Mouse (Mus musculus) C2C12 (cell line): ENCODE results near the gene Cpox. TPM values are rescaled to one million over a fixed set of nuclear protein-coding genes. Genes with fewer than 3 reads are reported as not detected.
A peak's percentile ranks its signal among the peaks of the same experiment; 100 is the strongest.

Experiments used
- H3K27me3 ChIP-seq: one replicate; pipeline ENCODE4 v1.6.1; 2011; ENCODE audit not compliant: control insufficient read depth, insufficient read depth, insufficient read length
- H3K36me3 ChIP-seq: one replicate; pipeline ENCODE4 v1.6.1; 2011; ENCODE audit not compliant: control insufficient read depth, insufficient read depth
- H3K4me3 ChIP-seq: one replicate; pipeline ENCODE4 v1.5.1; 2011; ENCODE audit warnings: mild to moderate bottlenecking, control low read depth; ENCODE audit not compliant: poor library complexity, insufficient read depth, severe bottlenecking
- H3K79me2 ChIP-seq: one replicate; pipeline ENCODE4 v1.6.1; 2011; ENCODE audit not compliant: control insufficient read depth, insufficient read depth
- H3K79me3 ChIP-seq: one replicate; pipeline ENCODE4 v1.6.1; 2011; ENCODE audit warnings: low read depth, control low read depth
- H3ac ChIP-seq: one replicate; pipeline ENCODE3; 2011; ENCODE audit warnings: low read depth; ENCODE audit not compliant: control insufficient read depth, insufficient read length
- CEBPB ChIP-seq: IDR thresholded peaks from one replicate; pipeline ENCODE4 v1.6.1; 2011; ENCODE audit warnings: low read depth, mild to moderate bottlenecking, control low read depth, moderate library complexity
- CTCF ChIP-seq: IDR thresholded peaks from one replicate; pipeline ENCODE4 v1.5.1; 2011; ENCODE audit not compliant: control insufficient read depth, insufficient read depth, insufficient read length
- FOSL1 ChIP-seq: IDR thresholded peaks from one replicate; pipeline ENCODE4 v1.8.0; 2011; ENCODE audit warnings: mild to moderate bottlenecking, low read length; ENCODE audit not compliant: poor library complexity, insufficient read depth, severe bottlenecking
- MAX ChIP-seq: IDR thresholded peaks from one replicate; pipeline ENCODE4 v1.6.1; 2011; ENCODE audit warnings: mild to moderate bottlenecking, control low read depth
- MYOD1 ChIP-seq: IDR thresholded peaks from one replicate; pipeline ENCODE4 v1.6.1; 2011; ENCODE audit warnings: low read depth; ENCODE audit not compliant: control insufficient read depth, insufficient read length
- MYOG ChIP-seq: IDR thresholded peaks from one replicate; pipeline ENCODE4 v1.6.1; 2011; ENCODE audit not compliant: control insufficient read depth, insufficient read length; ENCODE audit errors: extremely low read depth
- USF1 ChIP-seq: IDR thresholded peaks from one replicate; pipeline ENCODE4 v1.6.1; 2011; ENCODE audit warnings: low read depth, mild to moderate bottlenecking, control low read depth, moderate library complexity
- polyA plus RNA-seq: library from polyadenylated mRNA; unstranded; fragments of >200 nt; fragmentation: generic; extraction: Trizol; gene quantifications from one replicate; pipeline ENCODE4 v1.2.1, GENCODE M21; 2012; ENCODE audit warnings: missing spikeins

The Cpox gene
- polyA plus RNA-seq, 1 experiment, result 9.8 TPM

DNA sequence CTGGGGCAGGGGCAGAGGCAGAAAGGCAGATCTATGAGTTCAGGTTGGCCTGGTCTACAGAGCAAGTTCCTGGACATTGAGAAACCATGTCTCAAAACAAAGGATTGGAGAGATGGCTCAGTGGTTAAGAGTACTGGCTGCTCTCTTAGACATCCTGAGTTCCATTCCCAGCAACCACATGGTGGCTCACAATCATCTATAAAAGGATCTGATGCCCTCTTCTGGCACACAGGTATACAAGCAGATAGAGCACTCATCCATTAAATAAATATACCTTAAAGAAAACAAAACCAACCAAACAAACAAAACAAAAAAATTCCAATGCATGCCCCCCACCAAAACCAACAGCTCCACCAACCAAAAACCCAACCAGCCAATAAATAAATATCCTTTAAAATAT, 14.4 kb downstream of the Cpox start:
- Histone ChIP-seq H3K79me3 (no peaks in the 10 kb centered on the region), H3K27me3 (no peaks in the 10 kb centered on the region), H3K36me3 (peaks cover 7% of the 10 kb centered on the region), H3K4me3 (no peak overlapping the region), H3ac (no peak overlapping the region), H3K79me2 (no peaks in the 10 kb centered on the region)
- TF ChIP-seq MYOD1 (no peak), USF1 (no peak), FOSL1 (no peak), MYOG (no peak), CTCF (no peak), MAX (no peak), CEBPB (no peak)

- H3K36me3 ChIP-seq, result no peaks in the 10 kb centered on the region
- H3ac ChIP-seq, result no peak overlapping the region
- H3K79me2 ChIP-seq, result no peaks in the 10 kb centered on the region
- TF ChIP-seq USF1 (peak; percentile 48), MAX (no peak)
- no peaks in the 10 kb centered on the region for H3K27me3 ChIP-seq
- H3K4me3 ChIP-seq, result no peak overlapping the region
- H3K79me3 ChIP-seq, result no peaks in the 10 kb centered on the region
Measured at GRCm38 (mm10) chr16:58685548-58686537, 15.8 kb downstream of the Cpox start.

GRCm38 (mm10) chr16:58688534-58688933, 18.4 kb downstream of the Cpox start:
- H3K27me3 ChIP-seq, result no peaks in the 10 kb centered on the region
- H3K36me3 ChIP-seq, result no peaks in the 10 kb centered on the region
- no peak overlapping the region for H3K4me3 ChIP-seq
- no peaks in the 10 kb centered on the region for H3K79me3 ChIP-seq
- H3ac ChIP-seq, result no peak overlapping the region
- H3K79me2 ChIP-seq, result no peaks in the 10 kb centered on the region
- TF ChIP-seq MYOG (no peak), MAX (no peak)

DNA sequence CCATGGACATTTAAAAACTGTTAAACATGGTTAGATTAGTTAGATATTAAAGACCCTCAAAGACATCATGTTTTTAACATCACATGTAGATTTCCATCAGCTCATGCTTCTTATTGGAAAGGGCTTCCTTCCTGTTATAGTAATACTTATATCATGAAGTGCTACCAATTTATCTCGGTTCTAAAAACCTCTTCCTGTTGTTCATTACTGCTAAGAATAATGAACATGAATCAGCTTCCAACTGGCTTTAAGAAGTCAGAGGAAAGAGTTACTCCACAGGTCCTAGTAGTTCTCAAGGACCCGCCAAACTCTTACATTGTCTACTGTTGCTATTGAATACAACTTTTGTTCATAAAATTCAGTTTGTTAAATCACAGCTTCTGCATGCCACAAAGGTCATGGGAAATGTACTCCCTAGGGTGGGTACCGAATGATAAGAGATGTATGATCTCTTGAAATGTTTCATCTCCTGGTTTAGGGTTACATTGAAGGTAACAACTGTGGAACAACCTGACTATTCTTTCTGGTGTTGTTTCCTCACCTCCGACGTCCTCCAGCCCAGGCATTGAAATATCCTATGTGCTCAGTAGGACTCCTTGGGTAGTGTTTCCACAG, 19.6 kb downstream of the Cpox start:
- no peak overlapping the region for H3K4me3 ChIP-seq
- H3K79me3 ChIP-seq, result no peaks in the 10 kb centered on the region
- H3ac ChIP-seq, result no peak overlapping the region
- no peaks in the 10 kb centered on the region for H3K79me2 ChIP-seq
- TF ChIP-seq MYOG, result no peak
- TF ChIP-seq FOSL1, result no peak
- no peak for TF ChIP-seq USF1
- no peak for TF ChIP-seq CEBPB
- TF ChIP-seq MYOD1, result no peak
- TF ChIP-seq CTCF, result no peak
- TF ChIP-seq MAX, result no peak
- H3K27me3 ChIP-seq, result no peaks in the 10 kb centered on the region
- no peaks in the 10 kb centered on the region for H3K36me3 ChIP-seq

GRCm38 (mm10) chr16:58690322-58690732, 20.2 kb downstream of the Cpox start:
- no peaks in the 10 kb centered on the region for H3K79me2 ChIP-seq
- H3ac ChIP-seq, result no peak overlapping the region
- H3K4me3 ChIP-seq, result no peak overlapping the region
- H3K79me3 ChIP-seq, result no peaks in the 10 kb centered on the region
- H3K36me3 ChIP-seq, result no peaks in the 10 kb centered on the region
- no peaks in the 10 kb centered on the region for H3K27me3 ChIP-seq
- TF ChIP-seq MYOD1 (no peak), CEBPB (no peak), FOSL1 (no peak), USF1 (no peak), MYOG (no peak), CTCF (no peak), MAX (no peak)

DNA sequence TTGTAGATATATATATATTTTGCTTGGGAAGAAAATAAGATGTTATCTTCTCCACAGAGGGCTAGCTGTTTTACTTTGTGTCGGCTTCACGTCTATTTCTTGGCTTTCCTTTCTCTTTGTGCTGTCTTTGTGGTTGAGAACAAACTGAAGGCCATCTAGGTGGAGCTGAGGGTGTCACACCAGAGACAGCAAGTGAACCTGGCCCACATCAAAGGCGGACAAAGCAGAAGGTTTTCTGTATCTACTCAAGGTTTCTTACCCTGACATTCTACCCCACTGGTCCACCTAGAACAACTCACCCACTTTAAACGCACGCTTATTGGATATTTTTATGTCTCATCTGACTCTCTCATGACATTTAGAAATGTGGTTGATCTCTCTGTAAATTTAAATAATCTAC, 24.0 kb downstream of the Cpox start:
- Histone ChIP-seq H3K79me2 (no peaks in the 10 kb centered on the region), H3K27me3 (no peaks in the 10 kb centered on the region), H3K36me3 (no peaks in the 10 kb centered on the region), H3K79me3 (no peaks in the 10 kb centered on the region), H3K4me3 (no peak overlapping the region), H3ac (no peak overlapping the region)
- TF ChIP-seq MYOG, result no peak
- no peak for TF ChIP-seq USF1
- no peak for TF ChIP-seq FOSL1
- TF ChIP-seq CTCF, result no peak
- TF ChIP-seq CEBPB, result no peak
- no peak for TF ChIP-seq MAX
- no peak for TF ChIP-seq MYOD1
